In genomic region chr15:59728131-59728601, GRCm38 (mm10) we compare ENCODE assay signal across 8 mouse cellular contexts.
A peak's percentile ranks its signal among the peaks of the same experiment; 100 is the strongest.
DNase-seq lines count a peak whose midpoint lies in the region; ATAC-seq lines count a peak whose summit lies in the region.

No protein-coding gene starts in this region.

- H3K9ac ChIP-seq in midbrain, embryonic 14.5 days (replicated peaks; ENCODE audit: low read length) = no peak overlapping the region
- no peak overlapping the region for H3K9ac ChIP-seq in heart, embryonic 13.5 days
- H3K9ac ChIP-seq in limb, embryonic 15.5 days = no peak overlapping the region
- no peak overlapping the region for H3K9ac ChIP-seq in hindbrain, embryonic 11.5 days (ENCODE audit: low read depth, low read length)

- 83% methylated on average over 8 of the region's 8 CpGs for WGBS in midbrain, embryonic 10.5 days
- WGBS in midbrain, embryonic 14.5 days = 77% methylated on average over 8 of the region's 8 CpGs
- 65% methylated on average over 8 of the region's 8 CpGs for WGBS in heart, embryonic 13.5 days
- 61% methylated on average over 8 of the region's 8 CpGs for WGBS in limb, embryonic 15.5 days
- 76% methylated on average over 8 of the region's 8 CpGs for WGBS in hindbrain, embryonic 11.5 days

- H3K4me1 ChIP-seq in midbrain, embryonic 10.5 days = no peaks in the 10 kb centered on the region
- no peaks in the 10 kb centered on the region for H3K4me1 ChIP-seq in midbrain, embryonic 14.5 days (ENCODE audit: control insufficient read depth, insufficient read depth, low read length)
- 0 out of 2 replicates have a peak, but pooled peaks cover 5% of the 10 kb centered on the region for H3K4me1 ChIP-seq in heart, embryonic 13.5 days
- H3K4me1 ChIP-seq in limb, embryonic 15.5 days = no peaks in the 10 kb centered on the region
- no peaks in the 10 kb centered on the region for H3K4me1 ChIP-seq in hindbrain, embryonic 11.5 days (replicated peaks; ENCODE audit: control insufficient read depth, insufficient read depth, low read length)

- no peak overlapping the region for H3K4me3 ChIP-seq in midbrain, embryonic 10.5 days
- no peak overlapping the region for H3K4me3 ChIP-seq in midbrain, embryonic 14.5 days (replicated peaks; ENCODE audit: low read depth, low read length)
- no peak overlapping the region for H3K4me3 ChIP-seq in heart, embryonic 13.5 days
- no peak overlapping the region for H3K4me3 ChIP-seq in limb, embryonic 15.5 days
- no peak overlapping the region for H3K4me3 ChIP-seq in hindbrain, embryonic 11.5 days (ENCODE audit: low read depth, low read length)

- no peak for ATAC-seq in midbrain, embryonic 14.5 days (ENCODE audit: low FRiP score, low TSS enrichment)
- ATAC-seq in heart, embryonic 13.5 days (ENCODE audit: extremely low read depth, insufficient number of reproducible peaks, low FRiP score, low TSS enrichment) = no peak
- ATAC-seq in limb, embryonic 15.5 days (ENCODE audit: insufficient number of reproducible peaks, low FRiP score, low TSS enrichment, low read depth) = peak; percentile 56; the same call in 1 of the 2 replicates
- ATAC-seq in neutrophil, adult 5-6 weeks (ENCODE audit: extremely low read depth, insufficient number of reproducible peaks, low FRiP score, poor library complexity, severe bottlenecking) = peak; percentile 97
- no peak for ATAC-seq in hindbrain, embryonic 11.5 days (ENCODE audit: low FRiP score)

- no peaks in the 10 kb centered on the region for H3K36me3 ChIP-seq in midbrain, embryonic 10.5 days
- H3K36me3 ChIP-seq in midbrain, embryonic 14.5 days (ENCODE audit: control insufficient read depth, insufficient read depth, low read length) = no peaks in the 10 kb centered on the region
- no peaks in the 10 kb centered on the region for H3K36me3 ChIP-seq in heart, embryonic 13.5 days
- H3K36me3 ChIP-seq in limb, embryonic 15.5 days = no peaks in the 10 kb centered on the region
- H3K36me3 ChIP-seq in hindbrain, embryonic 11.5 days (ENCODE audit: control insufficient read depth, insufficient read depth, low read length) = no peaks in the 10 kb centered on the region

- no peak for DNase-seq in midbrain, embryonic 10.5 days (ENCODE audit: low spot score)
- no peak for DNase-seq in midbrain, embryonic 14.5 days
- peak; percentile 80 for DNase-seq in brain, adult 2 months (ENCODE audit: low read depth, low spot score)
- no peak for DNase-seq in cerebellum, adult 8-10 months
- DNase-seq in hindbrain, embryonic 11.5 days (ENCODE audit: low spot score) = no peak

- no peaks in the 10 kb centered on the region for H3K27me3 ChIP-seq in midbrain, embryonic 10.5 days (ENCODE audit: low read depth, poor library complexity, severe bottlenecking)
- no peaks in the 10 kb centered on the region for H3K27me3 ChIP-seq in midbrain, embryonic 14.5 days (ENCODE audit: control insufficient read depth, insufficient read depth, low read length)
- no peaks in the 10 kb centered on the region for H3K27me3 ChIP-seq in heart, embryonic 13.5 days (replicated peaks)
- no peaks in the 10 kb centered on the region for H3K27me3 ChIP-seq in limb, embryonic 15.5 days
- no peaks in the 10 kb centered on the region for H3K27me3 ChIP-seq in hindbrain, embryonic 11.5 days (ENCODE audit: control insufficient read depth, insufficient read depth, low read length)

- no peaks in the 10 kb centered on the region for H3K9me3 ChIP-seq in midbrain, embryonic 10.5 days (replicated peaks)
- no peaks in the 10 kb centered on the region for H3K9me3 ChIP-seq in midbrain, embryonic 14.5 days (ENCODE audit: control insufficient read depth, low read length)
- H3K9me3 ChIP-seq in heart, embryonic 13.5 days = no peaks in the 10 kb centered on the region
- no peaks in the 10 kb centered on the region for H3K9me3 ChIP-seq in limb, embryonic 15.5 days
- H3K9me3 ChIP-seq in hindbrain, embryonic 11.5 days (ENCODE audit: control insufficient read depth, low read length) = no peaks in the 10 kb centered on the region

- 0 out of 2 replicates have a peak overlapping the region, but pooled peaks have one; percentile 46 for H3K27ac ChIP-seq in midbrain, embryonic 10.5 days (replicated peaks)
- H3K27ac ChIP-seq in midbrain, embryonic 14.5 days (replicated peaks; ENCODE audit: low read depth, low read length) = no peak overlapping the region
- 0 out of 2 replicates have a peak overlapping the region, but pooled peaks have one; percentile 20 for H3K27ac ChIP-seq in heart, embryonic 13.5 days (replicated peaks)
- peak overlapping the region; percentile 43; the same call in 1 of the 2 replicates for H3K27ac ChIP-seq in limb, embryonic 15.5 days
- no peak overlapping the region for H3K27ac ChIP-seq in hindbrain, embryonic 11.5 days (ENCODE audit: low read depth, low read length)

- H3K4me2 ChIP-seq in midbrain, embryonic 14.5 days (ENCODE audit: low read length) = no peak overlapping the region
- H3K4me2 ChIP-seq in heart, embryonic 13.5 days = no peak overlapping the region
- H3K4me2 ChIP-seq in limb, embryonic 15.5 days = no peak overlapping the region
- H3K4me2 ChIP-seq in hindbrain, embryonic 11.5 days (replicated peaks; ENCODE audit: low read depth, low read length) = no peak overlapping the region

Comparison
In these comparisons a context has a peak if more than half of its experiments do, and no peak if none do; other contexts are left out.
1. H3K27ac ChIP-seq: peak in midbrain, embryonic 10.5 days (single experiment), heart, embryonic 13.5 days (single experiment) and limb, embryonic 15.5 days (single experiment); none in midbrain, embryonic 14.5 days (single experiment) and hindbrain, embryonic 11.5 days (single experiment).
2. ATAC-seq: peak in limb, embryonic 15.5 days (single experiment) and neutrophil, adult 5-6 weeks (single experiment); none in midbrain, embryonic 14.5 days (single experiment), heart, embryonic 13.5 days (single experiment) and hindbrain, embryonic 11.5 days (single experiment).